Mouse (Mus musculus): ENCODE measurements at regions not wholly inside any gene's neighbourhood (a gene's known extent, or its start where the extent isn't known, plus 50 kb on each side); places are given as distances from the start of the nearest gene placed in this dataset.

DNA sequence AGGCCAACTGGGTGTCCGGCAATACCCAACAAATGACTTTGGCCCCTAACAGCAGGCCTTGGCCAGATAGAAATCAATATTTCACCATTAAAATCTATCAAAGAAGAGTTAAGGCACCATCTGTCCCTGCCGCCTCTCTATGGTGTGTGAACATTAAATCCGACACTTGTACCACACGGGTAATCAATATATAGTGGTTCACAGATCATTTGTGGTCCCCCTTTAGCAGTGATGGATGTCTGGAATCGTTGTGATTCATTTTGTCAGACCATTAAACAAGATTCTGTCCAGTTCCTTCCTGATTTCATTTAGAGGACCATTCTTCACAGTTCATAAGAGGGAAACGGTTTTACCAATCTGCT, 105.2 kb downstream of the Insig2 start:
- no peak overlapping the region for H3K27ac ChIP-seq (ENCODE audit: insufficient read depth, low read depth, low read length)
- no peak for TF ChIP-seq POLR2A (IDR thresholded peaks at IDR 0.05; ENCODE audit: borderline replicate concordance, low read depth, low read length)
- no peak for TF ChIP-seq CTCF (IDR thresholded peaks at IDR 0.05; ENCODE audit: low read depth, low read length)
- no peak overlapping the region for H3K4me3 ChIP-seq (ENCODE audit: insufficient read depth, low read length)
- H3K4me1 ChIP-seq (ENCODE audit: control insufficient read depth, insufficient read depth, low read length) = no peaks in the 10 kb centered on the region

DNA sequence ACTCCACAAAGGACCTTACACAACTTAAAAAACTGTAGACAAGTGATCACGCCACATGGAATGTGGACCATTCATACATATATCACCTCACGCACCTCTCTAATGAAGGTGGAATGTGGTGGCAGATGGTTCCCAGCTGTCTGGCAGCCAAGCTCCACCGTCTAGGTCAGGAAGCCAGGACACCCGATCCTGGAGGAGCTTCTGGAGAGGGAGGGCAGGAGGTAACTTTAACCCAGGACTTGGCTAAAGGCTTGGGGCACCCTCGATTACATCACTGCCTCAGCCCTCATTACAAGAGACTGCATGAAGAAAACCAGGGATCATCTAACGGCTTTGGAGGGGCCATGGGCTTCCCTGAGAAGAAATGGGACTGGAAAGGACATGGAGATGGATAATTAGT, 88.8 kb downstream of the Insig2 start:
- no peak overlapping the region for H3K4me3 ChIP-seq (ENCODE audit: insufficient read depth, low read length)
- no peak for TF ChIP-seq POLR2A (IDR thresholded peaks at IDR 0.05; ENCODE audit: borderline replicate concordance, low read depth, low read length)
- TF ChIP-seq CTCF (IDR thresholded peaks at IDR 0.05; ENCODE audit: low read depth, low read length) = no peak
- no peaks in the 10 kb centered on the region for H3K4me1 ChIP-seq (ENCODE audit: control insufficient read depth, insufficient read depth, low read length)
- no peak overlapping the region for H3K27ac ChIP-seq (ENCODE audit: insufficient read depth, low read depth, low read length)

DNA sequence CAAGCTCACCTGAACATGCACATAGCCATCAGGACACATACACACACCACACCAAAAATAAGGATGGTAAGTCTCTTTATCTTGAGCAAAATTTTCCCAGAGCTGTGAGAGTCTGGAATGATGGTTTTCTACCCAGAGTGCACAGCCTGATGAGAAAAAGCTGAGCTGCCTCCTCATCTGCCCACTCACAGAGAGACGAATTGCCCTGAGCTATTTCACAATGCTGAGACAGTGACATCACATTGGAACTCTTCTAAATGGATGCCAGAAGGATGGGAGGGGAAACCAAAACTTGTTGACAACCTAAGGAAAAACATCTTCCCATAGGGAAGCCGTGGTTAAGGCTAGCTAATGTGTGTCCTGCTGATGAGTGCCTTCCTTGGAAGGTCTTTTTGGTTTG, 84.8 kb downstream of the Insig2 start:
- TF ChIP-seq CTCF (IDR thresholded peaks at IDR 0.05; ENCODE audit: low read depth, low read length) = no peak
- TF ChIP-seq POLR2A (IDR thresholded peaks at IDR 0.05; ENCODE audit: borderline replicate concordance, low read depth, low read length) = no peak
- Histone ChIP-seq H3K4me1 (ENCODE audit: control insufficient read depth, insufficient read depth, low read length) (no peaks in the 10 kb centered on the region), H3K27ac (ENCODE audit: insufficient read depth, low read depth, low read length) (no peak overlapping the region), H3K4me3 (ENCODE audit: insufficient read depth, low read length) (no peak overlapping the region)

DNA sequence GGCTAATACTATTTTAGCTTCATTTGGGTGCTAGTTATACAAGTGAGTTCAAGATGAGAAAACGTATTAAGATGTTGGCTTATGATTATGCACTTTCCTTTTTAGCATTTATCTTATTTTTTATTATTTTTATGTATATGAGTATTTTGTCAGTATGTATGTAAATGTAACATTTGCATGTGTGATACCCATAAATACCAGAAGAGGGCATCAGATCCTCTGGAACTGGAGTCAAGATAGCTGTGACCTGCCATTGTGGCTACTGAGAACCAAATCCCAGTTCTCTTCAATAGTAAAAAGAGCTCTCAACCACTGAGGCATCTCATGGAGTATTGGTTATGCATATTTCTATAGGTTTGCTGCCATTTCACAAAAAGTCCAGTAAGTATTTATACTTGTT, 83.3 kb downstream of the Insig2 start:
- Histone ChIP-seq H3K27ac (ENCODE audit: insufficient read depth, low read depth, low read length) (no peak overlapping the region), H3K4me1 (ENCODE audit: control insufficient read depth, insufficient read depth, low read length) (no peaks in the 10 kb centered on the region), H3K4me3 (ENCODE audit: insufficient read depth, low read length) (no peak overlapping the region)
- no peak for TF ChIP-seq CTCF (IDR thresholded peaks at IDR 0.05; ENCODE audit: low read depth, low read length)
- TF ChIP-seq POLR2A (IDR thresholded peaks at IDR 0.05; ENCODE audit: borderline replicate concordance, low read depth, low read length) = no peak

DNA sequence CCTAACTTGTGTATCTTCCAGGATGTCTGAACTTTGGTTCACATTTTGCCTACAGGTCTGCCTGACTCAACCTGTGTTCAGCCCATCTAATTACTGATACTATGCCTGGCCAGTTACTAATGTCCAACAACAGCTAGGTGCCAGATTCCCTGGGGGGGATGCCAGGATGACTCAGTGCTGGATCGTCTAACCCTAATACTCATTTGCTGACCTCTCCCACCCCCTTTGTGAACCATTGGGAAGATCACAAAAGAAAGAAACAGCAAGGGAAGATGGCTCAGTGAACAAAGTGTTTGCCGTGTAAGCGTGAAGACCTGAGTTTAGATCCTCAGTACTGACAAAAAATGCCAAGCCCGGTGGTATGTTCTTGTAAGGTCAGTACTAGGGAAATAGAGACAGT, 81.7 kb downstream of the Insig2 start:
- Histone ChIP-seq H3K4me3 (ENCODE audit: insufficient read depth, low read length) (no peak overlapping the region), H3K27ac (ENCODE audit: insufficient read depth, low read depth, low read length) (no peak overlapping the region), H3K4me1 (ENCODE audit: control insufficient read depth, insufficient read depth, low read length) (no peaks in the 10 kb centered on the region)
- TF ChIP-seq POLR2A (IDR thresholded peaks at IDR 0.05; ENCODE audit: borderline replicate concordance, low read depth, low read length) (no peak), CTCF (IDR thresholded peaks at IDR 0.05; ENCODE audit: low read depth, low read length) (no peak)

DNA sequence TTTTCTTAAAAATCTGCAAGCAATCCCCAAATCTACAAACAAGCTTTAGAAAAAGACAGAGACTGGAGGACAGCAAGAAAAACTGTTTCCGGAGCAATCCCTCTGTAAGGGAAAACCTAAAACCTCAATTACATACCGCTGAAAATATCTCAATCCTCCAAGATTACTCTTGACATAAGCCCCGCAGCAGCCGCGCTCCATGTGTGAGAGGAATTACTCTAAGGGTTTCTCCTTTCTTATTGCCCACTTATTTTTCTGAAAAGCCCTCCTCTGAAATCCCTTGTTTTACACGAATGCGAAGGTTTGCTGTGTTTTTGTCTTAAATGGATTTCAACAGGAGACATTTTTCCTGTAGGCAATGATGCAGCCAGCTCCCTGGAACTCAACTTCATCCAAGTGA, 80.3 kb downstream of the Insig2 start:
- Histone ChIP-seq H3K27ac (ENCODE audit: insufficient read depth, low read depth, low read length) (no peak overlapping the region), H3K4me1 (ENCODE audit: control insufficient read depth, insufficient read depth, low read length) (no peaks in the 10 kb centered on the region), H3K4me3 (ENCODE audit: insufficient read depth, low read length) (no peak overlapping the region)
- TF ChIP-seq CTCF (IDR thresholded peaks at IDR 0.05; ENCODE audit: low read depth, low read length) = no peak
- no peak for TF ChIP-seq POLR2A (IDR thresholded peaks at IDR 0.05; ENCODE audit: borderline replicate concordance, low read depth, low read length)

DNA sequence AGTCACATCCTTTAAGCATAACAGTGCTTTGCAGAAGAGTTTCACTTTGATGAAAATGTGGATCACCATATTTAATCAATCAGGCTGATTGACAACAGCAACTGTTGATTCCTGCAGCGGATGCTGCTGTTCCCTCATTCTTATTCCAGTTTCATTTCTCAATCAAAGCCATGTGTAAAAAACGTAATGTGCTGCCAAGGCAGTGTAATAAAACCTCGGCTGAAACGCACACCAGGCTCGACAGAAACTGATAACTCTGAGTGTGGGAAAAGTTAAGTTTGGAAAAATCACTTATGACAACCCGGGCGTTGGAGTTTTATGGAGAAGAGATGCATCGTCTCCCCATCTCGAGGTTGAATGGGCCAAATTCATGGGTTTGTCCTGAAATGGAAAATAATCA, 78.2 kb downstream of the Insig2 start:
- no peak for TF ChIP-seq POLR2A (IDR thresholded peaks at IDR 0.05; ENCODE audit: borderline replicate concordance, low read depth, low read length)
- TF ChIP-seq CTCF (IDR thresholded peaks at IDR 0.05; ENCODE audit: low read depth, low read length) = no peak
- Histone ChIP-seq H3K4me1 (ENCODE audit: control insufficient read depth, insufficient read depth, low read length) (no peaks in the 10 kb centered on the region), H3K27ac (ENCODE audit: insufficient read depth, low read depth, low read length) (no peak overlapping the region), H3K4me3 (ENCODE audit: insufficient read depth, low read length) (no peak overlapping the region)

Measured in bone marrow macrophage, adult 2 months (primary cell).